Mouse (Mus musculus) liver, embryonic 11.5 days (tissue): Measurements from ENCODE around the gene Dtx1. TPM values are rescaled to one million over a fixed set of nuclear protein-coding genes. Genes with fewer than 3 reads are reported as not detected.

Source experiments
- ATAC-seq: fragments of 200-750 bp; cut with Nextera tagmentation; replicated peaks from 2 replicates; pipeline ENCODE4 v1.8.0; 2017; ENCODE audit warnings: moderate number of reproducible peaks, mild to moderate bottlenecking, moderate TSS enrichment, moderate library complexity; ENCODE audit not compliant: low FRiP score
- DNase-seq: peaks from one replicate; pipeline ENCODE4 v3.0.0-alpha.2; 2017; ENCODE audit warnings: low spot score
- H3K27ac ChIP-seq: fragments of 300-500 bp; sonication (generic); 2 replicates; pipeline ENCODE4 v1.5.1; 2014; ENCODE audit warnings: mild to moderate bottlenecking, low read depth, low read length, control low read depth
- H3K27me3 ChIP-seq: fragments of 300-500 bp; sonication (generic); replicated peaks from 2 replicates; pipeline ENCODE4 v1.6.1; 2014; ENCODE audit warnings: low read length, mixed read lengths; ENCODE audit not compliant: control insufficient read depth, insufficient read depth
- H3K36me3 ChIP-seq: fragments of 300-500 bp; sonication (generic); 2 replicates; pipeline ENCODE4 v1.6.1; 2014; ENCODE audit warnings: mild to moderate bottlenecking, low read length, moderate library complexity, mixed read lengths; ENCODE audit not compliant: control insufficient read depth, insufficient read depth
- H3K4me1 ChIP-seq: fragments of 300-500 bp; sonication (generic); replicated peaks from 2 replicates; pipeline ENCODE4 v1.6.1; 2014; ENCODE audit warnings: low read length, mixed read lengths; ENCODE audit not compliant: control insufficient read depth, insufficient read depth
- H3K4me2 ChIP-seq: fragments of 300-500 bp; sonication (generic); 2 replicates; pipeline ENCODE4 v1.6.1; 2014; ENCODE audit warnings: mild to moderate bottlenecking, control low read depth, moderate library complexity
- H3K4me3 ChIP-seq: fragments of 300-500 bp; sonication (generic); 2 replicates; pipeline ENCODE4 v1.5.1; 2014; ENCODE audit warnings: low read depth, low read length, control low read depth
- H3K9ac ChIP-seq: fragments of 300-500 bp; sonication (generic); 2 replicates; pipeline ENCODE4 v1.6.1; 2014; ENCODE audit warnings: low read depth, low read length, control low read depth
- H3K9me3 ChIP-seq: fragments of 300-500 bp; sonication (generic); 2 replicates; pipeline ENCODE4 v1.6.1; 2016; ENCODE audit warnings: low read length, inconsistent platforms, mixed read lengths; ENCODE audit not compliant: control insufficient read depth
- WGBS: fragments of 180-500 bp; shearing (Covaris S2); extraction: QIAGEN DNeasy Blood & Tissue Kit; methylation state at CpG from one replicate; pipeline ENCODE4 v1.1.7; 2014; 5-methylcytosine and 5-hydroxymethylcytosine counted together
- polyA plus RNA-seq: library from polyadenylated mRNA; unstranded; fragments of >200 nt; fragmentation: Nextera tagmentation; extraction: Ambion mirVana; gene quantifications from 2 replicates; pipeline ENCODE4 v1.2.1, GENCODE M21; 2014

Dtx1 gene
- polyA plus RNA-seq, 1 experiment from 2014 or later: 1.1 TPM

DNA sequence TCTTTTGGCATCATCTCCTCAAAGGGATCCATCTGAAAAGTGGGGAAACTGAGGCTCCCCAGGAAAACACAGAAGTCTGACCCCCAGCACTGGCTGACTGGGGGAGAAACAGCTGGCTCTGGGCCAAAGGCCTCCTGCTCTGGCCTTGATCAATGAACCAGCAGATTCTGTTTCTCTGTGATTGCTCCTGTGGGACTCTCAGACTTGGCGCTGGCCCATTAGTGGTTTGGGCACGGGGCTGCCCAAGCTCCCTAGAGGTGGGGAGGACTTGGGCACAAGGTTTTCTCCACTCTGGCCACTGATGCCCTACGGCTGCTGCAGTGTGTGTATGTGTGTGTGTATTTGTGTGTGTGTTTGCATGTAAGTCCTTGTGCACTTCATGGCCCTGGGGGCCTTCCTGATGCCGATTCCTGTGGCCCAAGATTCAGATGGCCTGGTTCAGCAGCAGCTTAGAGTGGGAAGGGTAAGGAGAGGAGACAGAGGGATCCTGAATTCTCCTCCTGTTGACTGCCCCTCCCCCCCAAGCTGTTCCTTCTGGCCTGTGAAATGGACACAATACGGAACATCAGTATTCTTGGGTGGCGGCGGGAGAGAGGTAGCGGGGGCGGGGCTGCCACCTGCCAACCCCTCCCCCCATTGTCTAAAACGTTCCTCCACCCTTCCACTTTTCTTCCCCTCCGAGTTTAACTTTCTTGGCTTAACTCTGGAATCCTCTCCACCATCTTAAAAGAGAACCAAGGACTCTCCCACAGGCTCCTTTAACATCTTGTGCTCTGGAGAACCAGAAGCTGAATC, 10.5 kb downstream of the Dtx1 start:
- 62% methylated on average over 11 of the region's 11 CpGs for WGBS
- no peak for DNase-seq
- no peak overlapping the region for H3K27ac ChIP-seq
- H3K36me3 ChIP-seq: no peaks in the 10 kb centered on the region
- H3K4me2 ChIP-seq: no peak overlapping the region
- no peak overlapping the region for H3K4me3 ChIP-seq
- H3K9me3 ChIP-seq: no peaks in the 10 kb centered on the region
- ATAC-seq: no peak
- H3K4me1 ChIP-seq: no peaks in the 10 kb centered on the region
- H3K27me3 ChIP-seq: peaks cover 32% of the 10 kb centered on the region
- H3K9ac ChIP-seq: no peak overlapping the region

GRCm38 (mm10) chr5:120698801-120699391, 12.8 kb downstream of the Dtx1 start:
- peaks cover 49% of the 10 kb centered on the region for H3K27me3 ChIP-seq
- WGBS: 54% methylated on average over 16 of the region's 16 CpGs
- no peak overlapping the region for H3K27ac ChIP-seq
- no peak overlapping the region for H3K4me2 ChIP-seq
- H3K36me3 ChIP-seq: no peaks in the 10 kb centered on the region
- no peak overlapping the region for H3K4me3 ChIP-seq
- no peaks in the 10 kb centered on the region for H3K9me3 ChIP-seq
- no peak for ATAC-seq
- no peak for DNase-seq
- H3K4me1 ChIP-seq: no peaks in the 10 kb centered on the region; the same call in 1 of the 2 replicates
- no peak overlapping the region for H3K9ac ChIP-seq

GRCm38 (mm10) chr5:120698181-120698580, 13.5 kb downstream of the Dtx1 start:
- no peak overlapping the region for H3K4me3 ChIP-seq
- no peak overlapping the region for H3K4me2 ChIP-seq
- no peak overlapping the region for H3K9ac ChIP-seq
- peaks cover 56% of the 10 kb centered on the region for H3K27me3 ChIP-seq
- 46% methylated on average over 3 of the region's 3 CpGs for WGBS
- no peaks in the 10 kb centered on the region; the same call in 1 of the 2 replicates for H3K4me1 ChIP-seq
- H3K9me3 ChIP-seq: no peaks in the 10 kb centered on the region
- ATAC-seq (no peak), DNase-seq (no peak)
- no peak overlapping the region for H3K27ac ChIP-seq
- no peaks in the 10 kb centered on the region for H3K36me3 ChIP-seq

DNA sequence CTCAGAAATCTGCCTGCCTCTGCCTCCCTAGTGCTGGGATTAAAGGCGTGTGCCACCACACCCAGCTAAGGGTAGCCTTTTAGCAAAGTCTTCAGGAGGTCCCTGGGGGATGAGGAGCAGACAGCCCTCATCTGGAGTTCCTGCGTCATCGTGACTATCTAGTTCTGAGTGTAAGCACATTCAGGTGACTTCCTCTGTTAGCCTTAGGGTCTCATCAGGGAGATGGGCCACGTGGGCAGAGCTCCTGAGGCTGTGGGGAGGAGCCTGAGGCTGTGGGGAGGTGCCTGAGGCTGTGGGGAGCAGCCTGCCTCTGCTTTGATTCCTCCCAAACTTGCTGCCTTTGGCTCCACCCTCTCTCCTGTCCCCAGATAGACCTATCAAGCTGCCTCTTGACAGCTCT, 14.9 kb downstream of the Dtx1 start:
- H3K4me2 ChIP-seq: no peak overlapping the region
- 56% methylated on average over 4 of the region's 4 CpGs for WGBS
- no peak for DNase-seq

DNA sequence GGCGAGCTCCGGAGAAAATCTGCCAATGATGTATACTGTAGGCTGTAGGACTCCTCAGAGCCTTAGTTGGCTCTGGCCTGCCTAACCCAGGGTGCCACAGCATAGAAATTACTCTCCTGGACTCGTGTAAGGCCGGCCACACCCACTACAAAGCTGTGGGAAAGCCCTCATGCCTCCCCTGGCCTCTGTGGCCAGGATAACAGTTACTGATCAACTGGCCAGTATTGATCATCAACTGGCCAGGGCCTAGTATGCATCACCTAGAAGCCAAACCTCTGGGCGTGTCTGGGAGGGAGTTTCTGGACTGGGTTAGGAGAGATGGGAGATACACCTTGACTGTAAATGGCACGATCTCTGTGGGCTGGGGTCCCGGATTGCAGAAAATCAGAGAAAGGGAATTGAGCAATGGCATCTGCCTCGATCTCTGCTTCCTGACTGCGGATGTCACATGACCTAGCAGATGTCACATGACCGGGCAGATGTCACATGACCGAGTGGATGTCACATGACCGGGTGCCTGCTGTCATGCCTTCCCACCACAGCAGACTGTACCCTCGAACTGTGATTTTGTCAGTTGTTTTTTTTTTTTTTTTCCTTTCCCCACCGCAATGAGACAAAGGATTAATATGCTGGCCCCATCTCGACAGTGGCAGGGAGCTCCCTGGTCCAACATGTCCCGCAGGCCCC, 15.5 kb downstream of the Dtx1 start:
- Histone ChIP-seq H3K9ac (no peak overlapping the region), H3K36me3 (no peaks in the 10 kb centered on the region), H3K4me3 (no peak overlapping the region), H3K9me3 (no peaks in the 10 kb centered on the region), H3K4me2 (no peak overlapping the region), H3K4me1 (no peaks in the 10 kb centered on the region; the same call in 1 of the 2 replicates), H3K27ac (no peak overlapping the region), H3K27me3 (peaks cover 65% of the 10 kb centered on the region)
- DNase-seq (no peak), ATAC-seq (no peak; the same call in 1 of the 2 replicates)
- 59% methylated on average over 16 of the region's 16 CpGs for WGBS

More for the DNA sequence above, 14.9 kb downstream of the Dtx1 start:
- Histone ChIP-seq H3K4me1 (no peaks in the 10 kb centered on the region; the same call in 1 of the 2 replicates), H3K27ac (no peak overlapping the region), H3K9me3 (no peaks in the 10 kb centered on the region), H3K27me3 (peaks cover 64% of the 10 kb centered on the region), H3K36me3 (no peaks in the 10 kb centered on the region), H3K9ac (no peak overlapping the region), H3K4me3 (no peak overlapping the region)
- ATAC-seq: no peak

DNA sequence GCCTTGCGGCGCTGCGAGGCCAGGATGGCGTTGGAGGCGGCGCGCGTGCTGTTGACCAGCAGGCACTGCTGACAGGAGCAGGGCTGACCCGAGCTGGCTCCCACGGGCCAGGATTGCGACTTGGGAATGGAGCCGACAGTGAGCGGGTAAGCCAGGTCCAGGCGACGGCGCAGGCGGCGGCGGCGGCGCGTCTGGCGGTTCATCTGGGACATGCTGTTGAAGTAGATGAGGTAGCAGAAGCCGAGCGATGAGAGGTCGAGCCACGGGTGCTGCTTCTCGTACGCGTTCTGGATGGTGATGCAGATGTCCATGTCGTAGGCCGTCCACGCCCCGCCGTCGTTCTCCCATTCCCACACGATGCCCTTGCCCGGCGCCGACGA, 17.0 kb downstream of the Dtx1 start:
- no peak for ATAC-seq
- no peak overlapping the region for H3K9ac ChIP-seq
- H3K36me3 ChIP-seq: no peaks in the 10 kb centered on the region
- peaks cover 68% of the 10 kb centered on the region for H3K27me3 ChIP-seq
- no peaks in the 10 kb centered on the region; the same call in 1 of the 2 replicates for H3K4me1 ChIP-seq
- DNase-seq: no peak
- no peak overlapping the region for H3K27ac ChIP-seq
- 5% methylated on average over 41 of the region's 41 CpGs for whole genome bisulfite sequencing
- peak overlapping the region; percentile 23 for H3K4me3 ChIP-seq
- peak overlapping the region; percentile 54 for H3K4me2 ChIP-seq
- H3K9me3 ChIP-seq: no peaks in the 10 kb centered on the region

DNA sequence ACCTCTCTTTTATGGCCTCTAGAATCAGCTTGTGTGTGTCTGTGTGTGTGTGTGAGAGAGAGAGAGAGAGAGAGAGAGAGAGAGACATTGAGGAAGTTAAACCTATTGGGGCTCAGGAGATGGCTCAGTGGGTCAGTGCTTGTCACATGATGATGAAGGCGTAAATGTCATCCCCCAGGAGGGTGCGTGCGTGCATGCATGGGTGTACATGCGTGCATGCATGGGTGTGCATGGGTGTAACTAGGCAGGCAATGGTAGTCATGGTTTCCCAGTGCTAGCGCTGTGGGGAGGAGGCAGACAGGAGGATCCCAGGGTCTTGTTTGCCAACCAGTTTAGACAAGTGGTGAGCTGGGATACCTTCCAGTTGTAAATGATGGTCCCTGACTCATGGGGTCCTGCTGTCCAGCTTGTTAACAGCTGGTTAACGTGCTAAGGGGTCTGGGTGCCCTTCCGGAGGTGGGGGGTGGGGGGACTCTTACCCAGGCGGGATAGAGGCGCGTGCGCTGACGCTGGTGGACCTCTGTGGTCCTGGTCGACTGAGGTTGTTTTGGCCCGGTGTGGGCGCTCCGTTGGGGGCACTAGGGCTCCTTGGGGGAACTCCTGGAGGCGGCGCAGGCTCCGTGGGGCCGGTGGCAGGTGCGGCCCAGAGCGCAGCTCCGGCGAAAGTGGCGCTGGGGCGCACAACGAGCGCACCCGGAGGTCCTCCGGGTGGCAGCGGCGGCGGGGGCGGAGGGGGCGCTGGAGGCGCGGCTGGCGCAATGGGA, 17.6 kb downstream of the Dtx1 start:
- H3K4me2 ChIP-seq: peak overlapping the region; percentile 54
- WGBS: 10% methylated on average over 37 of the region's 38 CpGs

DNA sequence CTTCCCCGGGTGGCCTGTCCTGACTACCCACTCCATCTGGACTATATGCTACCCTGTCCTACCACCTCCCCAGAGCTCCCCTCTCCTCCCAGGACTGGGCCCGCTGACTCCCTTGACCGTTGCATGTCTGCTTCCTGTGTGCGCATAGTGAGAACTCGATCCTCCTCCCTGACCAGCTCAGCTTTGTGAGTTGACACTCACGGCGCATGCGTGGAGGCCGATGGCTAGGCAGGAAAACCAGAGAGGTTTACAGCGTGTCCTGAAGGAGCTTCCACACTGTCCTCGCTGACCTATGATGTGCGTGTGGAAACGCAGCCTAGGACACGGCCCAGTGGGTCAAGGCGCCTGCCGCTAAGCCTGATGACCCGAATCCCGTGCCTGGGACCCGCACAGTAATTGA, 19.7 kb downstream of the Dtx1 start:
- H3K9me3 ChIP-seq: no peaks in the 10 kb centered on the region
- no peaks in the 10 kb centered on the region; the same call in 1 of the 2 replicates for H3K4me1 ChIP-seq
- no peak overlapping the region for H3K9ac ChIP-seq
- no peak overlapping the region for H3K4me3 ChIP-seq
- no peak overlapping the region for H3K27ac ChIP-seq
- peaks cover 55% of the 10 kb centered on the region for H3K27me3 ChIP-seq
- DNase-seq: no peak
- no peak for ATAC-seq
- H3K4me2 ChIP-seq: no peak overlapping the region
- no peaks in the 10 kb centered on the region for H3K36me3 ChIP-seq
- WGBS: 66% methylated on average over 19 of the region's 19 CpGs

More for the DNA sequence above, 17.6 kb downstream of the Dtx1 start:
- DNase-seq (no peak), ATAC-seq (no peak)
- Histone ChIP-seq H3K36me3 (no peaks in the 10 kb centered on the region), H3K27me3 (peaks cover 68% of the 10 kb centered on the region), H3K9ac (no peak overlapping the region), H3K27ac (no peak overlapping the region), H3K4me1 (no peaks in the 10 kb centered on the region; the same call in 1 of the 2 replicates), H3K9me3 (no peaks in the 10 kb centered on the region), H3K4me3 (peak overlapping the region; percentile 23)
